Mouse (Mus musculus) ES-Bruce4 (cell line): Measurements from ENCODE around the gene Zbtb11. TPM values are rescaled to one million over a fixed set of nuclear protein-coding genes. Genes with fewer than 3 reads are reported as not detected.

Source experiments
- H3K27ac ChIP-seq: 2 replicates; pipeline ENCODE4 v1.5.1; 2012; ENCODE audit warnings: low read length, inconsistent platforms; ENCODE audit not compliant: insufficient read depth
- H3K27me3 ChIP-seq: 2 replicates; pipeline ENCODE4 v1.6.1; 2012; ENCODE audit warnings: mild to moderate bottlenecking, low read length, inconsistent platforms; ENCODE audit not compliant: control insufficient read depth, poor library complexity, insufficient read depth, severe bottlenecking
- H3K36me3 ChIP-seq: 2 replicates; pipeline ENCODE4 v1.6.1; 2012; ENCODE audit warnings: inconsistent platforms, mild to moderate bottlenecking, low read length, moderate library complexity; ENCODE audit not compliant: control insufficient read depth, poor library complexity, insufficient read depth, severe bottlenecking
- H3K4me1 ChIP-seq: one replicate; pipeline ENCODE4 v1.8.1; 2011; ENCODE audit warnings: low read length; ENCODE audit not compliant: control insufficient read depth, insufficient read depth
- H3K4me3 ChIP-seq: 2 replicates; pipeline ENCODE4 v1.5.1; 2011; ENCODE audit warnings: low read depth, mild to moderate bottlenecking, low read length
- H3K9ac ChIP-seq: 2 replicates; pipeline ENCODE4 v1.6.1; 2012; ENCODE audit warnings: low read depth, mild to moderate bottlenecking, inconsistent platforms; ENCODE audit not compliant: poor library complexity, severe bottlenecking
- H3K9me3 ChIP-seq: replicated peaks from 2 replicates; pipeline ENCODE4 v1.6.1; 2012; ENCODE audit warnings: mild to moderate bottlenecking, low read length, inconsistent platforms; ENCODE audit not compliant: control insufficient read depth, poor library complexity, insufficient read depth, severe bottlenecking
- CTCF ChIP-seq: IDR thresholded peaks from one replicate; pipeline ENCODE4 v1.8.1; 2011; ENCODE audit warnings: low read depth, low read length
- EP300 ChIP-seq: IDR thresholded peaks from 2 replicates; pipeline ENCODE4 v1.6.1; 2011; ENCODE audit warnings: low read depth, low read length; ENCODE audit not compliant: insufficient read depth
- POLR2A ChIP-seq: IDR thresholded peaks from one replicate; pipeline ENCODE4 v1.8.1; 2011; ENCODE audit warnings: low read length; ENCODE audit not compliant: insufficient read depth
- polyA plus RNA-seq: library from polyadenylated mRNA; stranded (reverse); fragments of >200 nt; gene quantifications from 2 replicates; pipeline ENCODE4 v1.2.4, GENCODE M21; 2011; ENCODE audit warnings: low read depth; ENCODE audit not compliant: missing spikeins, insufficient read depth, insufficient read length

Zbtb11 gene
- 19.6 and 20.5 TPM in 2 replicates for polyA plus RNA-seq

DNA sequence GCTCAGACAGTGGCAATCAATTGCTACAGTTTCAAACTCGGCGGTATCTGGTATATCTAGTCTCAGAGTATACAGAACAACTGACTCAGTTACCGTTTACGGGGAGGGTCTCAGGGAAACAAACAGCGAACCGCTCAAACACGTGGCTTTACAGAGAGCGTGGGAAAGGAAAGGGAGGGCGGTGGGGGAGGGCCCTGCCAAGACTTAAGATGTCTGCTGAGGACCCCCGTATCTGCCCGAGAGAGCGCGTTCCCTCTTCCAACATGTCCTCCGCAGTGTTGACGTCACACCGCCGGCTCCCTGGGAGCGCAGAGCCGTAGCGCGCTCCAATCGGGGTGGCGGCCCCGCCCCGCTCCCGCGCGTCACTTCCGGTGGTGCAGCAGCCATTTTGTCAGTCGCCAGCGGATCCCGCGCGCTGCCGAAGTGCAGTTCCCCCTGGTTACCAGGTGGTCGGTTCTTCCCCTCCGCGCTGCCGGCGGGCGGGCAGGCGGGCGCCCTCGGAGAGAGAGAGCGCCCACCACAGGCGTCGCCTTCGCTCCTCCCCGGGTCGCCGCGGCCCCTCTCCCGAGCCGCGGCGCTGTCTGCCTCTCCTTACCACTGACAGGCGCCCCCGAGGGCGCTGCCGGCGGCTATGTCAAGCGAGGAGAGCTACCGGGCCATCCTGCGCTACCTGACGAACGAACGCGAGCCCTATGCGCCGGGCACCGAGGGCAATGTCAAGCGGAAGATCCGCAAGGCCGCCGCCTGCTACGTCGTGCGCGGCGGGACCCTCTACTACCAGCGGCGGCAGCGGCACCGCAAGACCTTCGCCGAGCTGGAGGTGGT lies at the start of gene Zbtb11:
TSS of gene Zbtb11 (plus strand) at position 453 of the 825 bp plus-strand sequence.
- Histone ChIP-seq H3K36me3 (peaks cover 41% of the 10 kb centered on the region), H3K4me3 (peak within 1 kb of the TSS; percentile 95), H3K27me3 (no peaks in the 10 kb centered on the region), H3K27ac (peak within 1 kb of the TSS; percentile 77), H3K4me1 (no peaks in the 10 kb centered on the region), H3K9ac (peak within 1 kb of the TSS; percentile 83), H3K9me3 (no peaks in the 10 kb centered on the region)
- peak; percentile 39; the same call in 1 of the 2 replicates for TF ChIP-seq EP300
- TF ChIP-seq CTCF = no peak

DNA sequence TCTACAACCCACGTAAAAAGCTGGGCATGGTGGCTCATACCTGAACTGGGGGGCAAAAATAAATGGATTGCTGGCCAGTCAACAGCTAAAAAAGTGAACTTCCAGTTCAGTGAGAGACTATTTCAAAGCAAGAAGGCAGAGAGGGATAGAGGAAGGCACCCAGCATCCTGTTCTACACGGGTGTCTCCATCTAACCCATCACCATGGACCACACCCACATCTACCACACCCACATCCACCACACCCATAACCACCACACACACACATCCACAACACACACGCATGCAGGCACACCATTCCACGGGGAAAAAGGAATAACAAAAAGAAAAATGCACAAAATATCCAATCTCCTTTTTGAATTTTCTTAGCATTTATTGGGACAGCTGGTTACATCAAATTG lies 49.7 kb upstream of the Zbtb11 start:
- no peaks in the 10 kb centered on the region for H3K27me3 ChIP-seq
- no peaks in the 10 kb centered on the region for H3K4me1 ChIP-seq
- no peak overlapping the region for H3K27ac ChIP-seq
- no peak overlapping the region for H3K4me3 ChIP-seq
- H3K9ac ChIP-seq = no peak overlapping the region
- H3K9me3 ChIP-seq = no peaks in the 10 kb centered on the region
- TF ChIP-seq CTCF (no peak), POLR2A (no peak), EP300 (no peak)
- no peaks in the 10 kb centered on the region for H3K36me3 ChIP-seq

GRCm38 (mm10) chr16:55933681-55934343 lies 39.9 kb upstream of the Zbtb11 start:
- H3K27me3 ChIP-seq = no peaks in the 10 kb centered on the region
- H3K4me1 ChIP-seq = no peaks in the 10 kb centered on the region
- no peaks in the 10 kb centered on the region for H3K9me3 ChIP-seq
- H3K27ac ChIP-seq = no peak overlapping the region
- no peaks in the 10 kb centered on the region for H3K36me3 ChIP-seq
- no peak for TF ChIP-seq CTCF
- TF ChIP-seq EP300 = no peak
- TF ChIP-seq POLR2A = no peak
- H3K9ac ChIP-seq = peak overlapping the region; percentile 71
- peak overlapping the region; percentile 84 for H3K4me3 ChIP-seq

DNA sequence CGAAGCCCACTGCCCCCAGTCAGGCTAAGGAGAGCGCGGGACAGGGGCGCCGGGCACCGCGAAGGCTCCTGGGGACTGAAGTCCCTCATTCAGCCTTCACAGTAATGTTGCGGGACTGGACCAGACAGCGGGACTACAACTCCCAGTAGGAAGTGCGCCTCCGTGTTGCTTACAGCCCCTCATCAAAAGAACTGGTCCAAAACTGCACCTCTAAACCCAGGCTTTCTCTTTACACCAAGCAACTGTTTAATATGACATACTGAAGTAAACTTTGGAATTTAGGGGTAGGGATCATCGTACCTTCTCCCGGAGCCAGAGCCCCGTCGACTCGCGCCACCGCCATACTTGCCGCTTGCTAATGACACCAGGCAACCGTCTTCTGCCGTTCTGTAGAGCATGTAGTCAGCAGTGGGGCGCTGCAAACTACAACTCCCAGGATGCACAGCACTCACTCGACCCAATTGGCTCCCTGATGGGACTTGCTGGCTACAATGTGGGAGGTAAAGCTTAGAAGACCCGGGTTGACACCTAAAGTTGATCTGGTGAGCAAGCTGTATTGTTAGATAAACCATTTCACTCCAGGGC lies 39.1 kb upstream of the Zbtb11 start, which contains the start of gene Cep97:
TSS of gene Cep97 (minus strand) at position 403 of the 585 bp plus-strand sequence.
- Histone ChIP-seq H3K27me3 (no peaks in the 10 kb centered on the region), H3K4me3 (peak within 1 kb of the TSS; percentile 84), H3K9me3 (no peaks in the 10 kb centered on the region), H3K27ac (no peak within 1 kb of the TSS), H3K9ac (peak within 1 kb of the TSS; percentile 71), H3K4me1 (no peaks in the 10 kb centered on the region), H3K36me3 (no peaks in the 10 kb centered on the region)
- TF ChIP-seq POLR2A (peak; percentile 24), EP300 (no peak), CTCF (no peak)

DNA sequence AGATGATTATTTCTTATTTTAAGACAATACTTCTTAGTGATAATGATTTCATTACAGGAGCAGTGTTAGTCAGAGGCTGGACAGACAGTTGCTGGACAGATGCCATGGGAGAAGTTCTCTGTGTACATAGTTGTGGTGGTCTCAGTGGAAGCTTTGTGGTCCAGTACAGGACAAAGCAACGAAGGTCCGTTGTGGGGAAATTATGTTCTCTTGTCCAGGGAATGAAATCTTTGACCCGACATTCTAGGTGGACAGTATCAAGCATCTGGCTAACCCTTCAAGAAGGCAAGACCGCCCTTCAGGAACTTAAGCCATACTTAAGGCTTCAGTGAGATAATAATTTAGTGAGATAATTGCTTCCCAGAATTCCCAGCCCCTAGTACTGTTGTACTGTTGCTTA lies 34.9 kb upstream of the Zbtb11 start:
- H3K4me3 ChIP-seq = no peak overlapping the region
- no peaks in the 10 kb centered on the region for H3K9me3 ChIP-seq
- H3K36me3 ChIP-seq = no peaks in the 10 kb centered on the region
- H3K27me3 ChIP-seq = no peaks in the 10 kb centered on the region; the same call in 1 of the 2 replicates
- no peak overlapping the region for H3K27ac ChIP-seq
- TF ChIP-seq EP300 = no peak
- TF ChIP-seq POLR2A = no peak
- no peak for TF ChIP-seq CTCF
- no peak overlapping the region for H3K9ac ChIP-seq
- H3K4me1 ChIP-seq = no peaks in the 10 kb centered on the region
